10 mouse cellular contexts compared by ENCODE assay signal in the genomic region with DNA sequence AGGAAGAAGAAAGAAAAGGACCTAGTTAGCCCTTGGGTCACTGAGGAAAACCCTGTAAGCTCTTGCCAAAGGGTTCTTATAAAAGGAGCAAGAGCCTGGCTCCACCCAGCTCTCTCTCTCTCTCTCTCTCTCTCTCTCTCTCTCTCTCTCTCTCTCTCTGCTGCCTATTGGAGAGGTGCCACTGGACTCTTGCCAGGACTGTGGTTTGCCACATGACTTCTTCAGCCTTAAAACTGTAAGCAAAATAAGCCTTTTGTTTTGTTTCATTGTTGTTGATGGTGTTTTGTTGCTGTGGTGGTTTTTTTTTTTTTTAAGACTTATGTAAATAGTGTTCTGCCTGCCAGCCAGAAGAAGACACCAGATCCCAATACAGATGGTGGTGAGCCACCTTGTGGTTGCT. TPM values are rescaled to one million over a fixed set of nuclear protein-coding genes. Genes with fewer than 3 reads are reported as not detected.
A peak's percentile ranks its signal among the peaks of the same experiment; 100 is the strongest.
DNase-seq lines count a peak whose midpoint lies in the region; ATAC-seq and TF ChIP-seq lines count a peak whose summit lies in the region.
"Had no signal": no experiment of that assay in that cellular context is flagged by ENCODE, and none has a peak within 500 bp of the region (broad histone marks: within the 10 kb centered on the region; RNA-seq: fewer than 3 reads in every experiment).

No protein-coding gene starts in this region.

- H3K36me3 ChIP-seq in embryonic facial prominence, embryonic 14.5 days (ENCODE audit: control insufficient read depth, insufficient read depth, low read length), result no peaks in the 10 kb centered on the region
- H3K36me3 ChIP-seq in embryonic facial prominence, embryonic 10.5 days (replicated peaks), result no peaks in the 10 kb centered on the region
- no peaks in the 10 kb centered on the region for H3K36me3 ChIP-seq in midbrain, postnatal 0 days (ENCODE audit: insufficient read depth, low read length)
- no peaks in the 10 kb centered on the region for H3K36me3 ChIP-seq in midbrain, embryonic 15.5 days (replicated peaks)

- H3K9me3 ChIP-seq in embryonic facial prominence, embryonic 14.5 days (ENCODE audit: control insufficient read depth, low read length), result no peaks in the 10 kb centered on the region
- H3K9me3 ChIP-seq in embryonic facial prominence, embryonic 10.5 days, result no peaks in the 10 kb centered on the region
- H3K9me3 ChIP-seq in midbrain, postnatal 0 days (ENCODE audit: low read length), result no peaks in the 10 kb centered on the region
- H3K9me3 ChIP-seq in midbrain, embryonic 15.5 days, result no peaks in the 10 kb centered on the region

- H3K4me3 ChIP-seq in embryonic facial prominence, embryonic 14.5 days (ENCODE audit: low read depth, low read length), result no peak overlapping the region
- no peak overlapping the region for H3K4me3 ChIP-seq in embryonic facial prominence, embryonic 10.5 days
- no peak overlapping the region for H3K4me3 ChIP-seq in midbrain, postnatal 0 days (ENCODE audit: low read depth, low read length)
- H3K4me3 ChIP-seq in midbrain, embryonic 15.5 days, result no peak overlapping the region

- no peak overlapping the region for H3K9ac ChIP-seq in embryonic facial prominence, embryonic 14.5 days (ENCODE audit: low read depth, low read length)
- H3K9ac ChIP-seq in midbrain, postnatal 0 days (replicated peaks; ENCODE audit: low read length, poor library complexity, severe bottlenecking), result no peak overlapping the region
- H3K9ac ChIP-seq in midbrain, embryonic 15.5 days, result no peak overlapping the region

- H3K27me3 ChIP-seq in embryonic facial prominence, embryonic 14.5 days (replicated peaks; ENCODE audit: control insufficient read depth, insufficient read depth, low read length), result no peaks in the 10 kb centered on the region
- H3K27me3 ChIP-seq in embryonic facial prominence, embryonic 10.5 days (replicated peaks; ENCODE audit: low read depth, poor library complexity, severe bottlenecking), result no peaks in the 10 kb centered on the region
- no peaks in the 10 kb centered on the region for H3K27me3 ChIP-seq in midbrain, postnatal 0 days (ENCODE audit: insufficient read depth, low read length)
- no peaks in the 10 kb centered on the region for H3K27me3 ChIP-seq in midbrain, embryonic 15.5 days (replicated peaks)

- ATAC-seq in embryonic facial prominence, embryonic 14.5 days (ENCODE audit: low read depth), result no peak
- no peak for ATAC-seq in midbrain, postnatal 0 days (ENCODE audit: low FRiP score)
- ATAC-seq in midbrain, embryonic 15.5 days (replicated peaks), result no peak

- no peak overlapping the region for H3K4me2 ChIP-seq in embryonic facial prominence, embryonic 14.5 days (ENCODE audit: low read depth, low read length)
- H3K4me2 ChIP-seq in midbrain, postnatal 0 days (ENCODE audit: low read depth, low read length, poor library complexity, severe bottlenecking), result no peak overlapping the region
- no peak overlapping the region for H3K4me2 ChIP-seq in midbrain, embryonic 15.5 days

- TF ChIP-seq CTCF in midbrain, postnatal 0 days (IDR thresholded peaks at IDR 0.05), result no peak

- H3K27ac ChIP-seq in embryonic facial prominence, embryonic 14.5 days (replicated peaks; ENCODE audit: low read depth, low read length), result no peak overlapping the region
- no peak overlapping the region for H3K27ac ChIP-seq in embryonic facial prominence, embryonic 10.5 days (replicated peaks)
- H3K27ac ChIP-seq in midbrain, postnatal 0 days (ENCODE audit: low read depth, low read length), result no peak overlapping the region
- H3K27ac ChIP-seq in midbrain, embryonic 15.5 days, result no peak overlapping the region
- H3K27ac ChIP-seq: kidney, postnatal 0 days had no signal

- H3K4me1 ChIP-seq in embryonic facial prominence, embryonic 14.5 days (ENCODE audit: control insufficient read depth, insufficient read depth, low read length), result no peaks in the 10 kb centered on the region
- no peaks in the 10 kb centered on the region for H3K4me1 ChIP-seq in embryonic facial prominence, embryonic 10.5 days
- no peaks in the 10 kb centered on the region for H3K4me1 ChIP-seq in midbrain, postnatal 0 days (ENCODE audit: insufficient read depth, low read length)
- H3K4me1 ChIP-seq in midbrain, embryonic 15.5 days, result no peaks in the 10 kb centered on the region

- peak; percentile 59 for DNase-seq in embryonic facial prominence, embryonic 14.5 days (ENCODE audit: low spot score)
- DNase-seq in embryonic facial prominence, embryonic 10.5 days (ENCODE audit: low spot score), result no peak
- peak; percentile 31 for DNase-seq in midbrain, postnatal 0 days (ENCODE audit: low spot score)
- DNase-seq in fibroblast of lung, adult 2 months (ENCODE audit: low read depth), result peak; percentile 65
- DNase-seq in natural killer cell, adult 2 months (ENCODE audit: low spot score in 2 of 2), result peak; percentile 38 to 52
- no peak for DNase-seq in frontal cortex, postnatal 25 days (ENCODE audit: low spot score in 2 of 2)
- no peak for DNase-seq in spleen, postnatal 36 days (ENCODE audit: low spot score in 2 of 2)
- DNase-seq: cerebellum, adult 8-10 months had no signal

RNA-seq across cellular contexts. Expression of a gene that starts 7.6 kb away (rescaled TPM):
- 92.7 and 102 TPM in 2 replicates for polyA plus RNA-seq in embryonic facial prominence, embryonic 14.5 days (2014; fragmentation: Nextera tagmentation; extraction: Ambion mirVana)
- polyA plus RNA-seq in embryonic facial prominence, embryonic 10.5 days (2016; fragmentation: Nextera tagmentation; extraction: Ambion mirVana), result 64.7 and 64.9 TPM in 2 replicates
- 214 and 238 TPM in 2 replicates for total RNA-seq in midbrain, postnatal 0 days (2014; rRNA removed)
- 272 and 300 TPM in 2 replicates for polyA plus RNA-seq in midbrain, postnatal 0 days (2015; fragmentation: Nextera tagmentation; extraction: Ambion mirVana)
- 234 and 240 TPM in 2 replicates for polyA plus RNA-seq in midbrain, embryonic 15.5 days (2015; fragmentation: Nextera tagmentation; extraction: Ambion mirVana)

RNA-seq across cellular contexts. Expression of a gene that starts 31.6 kb away (rescaled TPM):
- polyA plus RNA-seq in embryonic facial prominence, embryonic 14.5 days (2014; fragmentation: Nextera tagmentation; extraction: Ambion mirVana), result 22.4 and 23.6 TPM in 2 replicates
- polyA plus RNA-seq in embryonic facial prominence, embryonic 10.5 days (2016; fragmentation: Nextera tagmentation; extraction: Ambion mirVana), result 13.5 and 15.9 TPM in 2 replicates
- total RNA-seq in midbrain, postnatal 0 days (2014; rRNA removed), result 12.6 and 16.1 TPM in 2 replicates
- 32.6 and 32.7 TPM in 2 replicates for polyA plus RNA-seq in midbrain, postnatal 0 days (2015; fragmentation: Nextera tagmentation; extraction: Ambion mirVana)
- 35.4 and 36.5 TPM in 2 replicates for polyA plus RNA-seq in midbrain, embryonic 15.5 days (2015; fragmentation: Nextera tagmentation; extraction: Ambion mirVana)

RNA-seq across cellular contexts. Expression of a gene that starts 54.9 kb away (rescaled TPM):
- polyA plus RNA-seq in embryonic facial prominence, embryonic 14.5 days (2014; fragmentation: Nextera tagmentation; extraction: Ambion mirVana), result 1.1 and 2.2 TPM in 2 replicates
- 18.8 and 22.2 TPM in 2 replicates for polyA plus RNA-seq in embryonic facial prominence, embryonic 10.5 days (2016; fragmentation: Nextera tagmentation; extraction: Ambion mirVana)
- total RNA-seq in midbrain, postnatal 0 days (2014; rRNA removed), result 0.57 and 0.88 TPM in 2 replicates
- 1.3 and 1.9 TPM in 2 replicates for polyA plus RNA-seq in midbrain, postnatal 0 days (2015; fragmentation: Nextera tagmentation; extraction: Ambion mirVana)
- 4.7 and 4.9 TPM in 2 replicates for polyA plus RNA-seq in midbrain, embryonic 15.5 days (2015; fragmentation: Nextera tagmentation; extraction: Ambion mirVana)

Comparison
In these comparisons a context has a peak if more than half of its experiments do, and no peak if none do; other contexts are left out.
1. DNase-seq: peak in embryonic facial prominence, embryonic 14.5 days (single experiment), midbrain, postnatal 0 days (single experiment), fibroblast of lung, adult 2 months (single experiment) and natural killer cell, adult 2 months (2 of 2); none in embryonic facial prominence, embryonic 10.5 days (single experiment), frontal cortex, postnatal 25 days (0 of 2) and spleen, postnatal 36 days (0 of 2).